Mouse (Mus musculus) brain, embryonic 14.5 days (tissue): ENCODE data around the gene Psg16.

Experiments used
- CTCF ChIP-seq: fragments of 200-500 bp; IDR thresholded peaks from 2 replicates; pipeline ENCODE4 v1.5.1; 2012; ENCODE audit warnings: inconsistent platforms, mild to moderate bottlenecking, moderate library complexity, borderline replicate concordance; ENCODE audit not compliant: insufficient read depth, insufficient read length; ENCODE audit errors: extremely low read depth
- POLR2A ChIP-seq: fragments of 200-500 bp; IDR thresholded peaks from 2 replicates; pipeline ENCODE4 v1.6.1; 2012; ENCODE audit warnings: mild to moderate bottlenecking, inconsistent platforms, borderline replicate concordance; ENCODE audit not compliant: poor library complexity, insufficient read depth, insufficient read length, severe bottlenecking; ENCODE audit errors: extremely low read depth

GRCm38 (mm10) chr7:17047041-17047682 lies 26.7 kb upstream of the Psg16 start:
- TF ChIP-seq POLR2A (no peak), CTCF (no peak)
